Mouse (Mus musculus) liver, embryonic 11.5 days (tissue): Measurements from ENCODE around the gene Syt1. TPM values are rescaled to one million over a fixed set of nuclear protein-coding genes. Genes with fewer than 3 reads are reported as not detected.

Experiments
- ATAC-seq: fragments of 200-750 bp; cut with Nextera tagmentation; replicated peaks from 2 replicates; pipeline ENCODE4 v1.8.0; 2017; ENCODE audit warnings: moderate number of reproducible peaks, mild to moderate bottlenecking, moderate TSS enrichment, moderate library complexity; ENCODE audit not compliant: low FRiP score
- DNase-seq: peaks from one replicate; pipeline ENCODE4 v3.0.0-alpha.2; 2017; ENCODE audit warnings: low spot score
- H3K27ac ChIP-seq: fragments of 300-500 bp; sonication (generic); 2 replicates; pipeline ENCODE4 v1.5.1; 2014; ENCODE audit warnings: mild to moderate bottlenecking, low read depth, low read length, control low read depth
- H3K27me3 ChIP-seq: fragments of 300-500 bp; sonication (generic); replicated peaks from 2 replicates; pipeline ENCODE4 v1.6.1; 2014; ENCODE audit warnings: low read length, mixed read lengths; ENCODE audit not compliant: control insufficient read depth, insufficient read depth
- H3K36me3 ChIP-seq: fragments of 300-500 bp; sonication (generic); 2 replicates; pipeline ENCODE4 v1.6.1; 2014; ENCODE audit warnings: mild to moderate bottlenecking, low read length, moderate library complexity, mixed read lengths; ENCODE audit not compliant: control insufficient read depth, insufficient read depth
- H3K4me1 ChIP-seq: fragments of 300-500 bp; sonication (generic); replicated peaks from 2 replicates; pipeline ENCODE4 v1.6.1; 2014; ENCODE audit warnings: low read length, mixed read lengths; ENCODE audit not compliant: control insufficient read depth, insufficient read depth
- H3K4me2 ChIP-seq: fragments of 300-500 bp; sonication (generic); 2 replicates; pipeline ENCODE4 v1.6.1; 2014; ENCODE audit warnings: mild to moderate bottlenecking, control low read depth, moderate library complexity
- H3K4me3 ChIP-seq: fragments of 300-500 bp; sonication (generic); 2 replicates; pipeline ENCODE4 v1.5.1; 2014; ENCODE audit warnings: low read depth, low read length, control low read depth
- H3K9ac ChIP-seq: fragments of 300-500 bp; sonication (generic); 2 replicates; pipeline ENCODE4 v1.6.1; 2014; ENCODE audit warnings: low read depth, low read length, control low read depth
- H3K9me3 ChIP-seq: fragments of 300-500 bp; sonication (generic); 2 replicates; pipeline ENCODE4 v1.6.1; 2016; ENCODE audit warnings: low read length, inconsistent platforms, mixed read lengths; ENCODE audit not compliant: control insufficient read depth
- WGBS: fragments of 180-500 bp; shearing (Covaris S2); extraction: QIAGEN DNeasy Blood & Tissue Kit; methylation state at CpG from one replicate; pipeline ENCODE4 v1.1.7; 2014; 5-methylcytosine and 5-hydroxymethylcytosine counted together
- polyA plus RNA-seq: library from polyadenylated mRNA; unstranded; fragments of >200 nt; fragmentation: Nextera tagmentation; extraction: Ambion mirVana; gene quantifications from 2 replicates; pipeline ENCODE4 v1.2.1, GENCODE M21; 2014

The Syt1 gene
- polyA plus RNA-seq, 1 experiment from 2014 or later = 1.5 TPM

- no peak overlapping the region for H3K27ac ChIP-seq
- ATAC-seq (no peak), DNase-seq (no peak)
- no peaks in the 10 kb centered on the region for H3K36me3 ChIP-seq
- 90% methylated on average over 6 of the region's 6 CpGs for WGBS
- no peak overlapping the region for H3K4me3 ChIP-seq
- H3K9me3 ChIP-seq = no peaks in the 10 kb centered on the region
- no peaks in the 10 kb centered on the region for H3K27me3 ChIP-seq
- no peaks in the 10 kb centered on the region for H3K4me1 ChIP-seq
- H3K9ac ChIP-seq = no peak overlapping the region
- H3K4me2 ChIP-seq = no peak overlapping the region
These were observed 178.5 kb downstream of the Syt1 start for GRCm38 (mm10) chr10:108832248-108832647.

DNA sequence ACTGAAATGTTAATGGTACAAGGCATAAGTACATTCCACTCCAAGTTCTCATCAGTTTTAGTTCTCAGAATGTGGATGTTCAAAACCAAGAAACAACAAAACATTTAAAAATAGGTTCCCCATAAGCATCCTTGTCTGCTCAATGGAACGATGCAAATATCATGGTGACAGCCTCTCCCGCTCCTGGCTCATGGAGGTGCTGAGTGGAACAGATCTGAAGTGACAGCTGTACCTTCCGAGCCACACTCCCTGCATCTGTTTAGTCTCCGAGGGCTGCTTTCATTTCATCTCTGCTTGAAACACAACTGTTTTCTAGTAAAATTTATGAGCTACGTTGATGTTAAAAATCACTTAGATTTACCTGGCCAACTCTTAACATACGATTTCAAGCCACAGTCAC is 179.0 kb downstream of the Syt1 start:
- no peak for ATAC-seq
- Histone ChIP-seq H3K27ac (no peak overlapping the region), H3K27me3 (no peaks in the 10 kb centered on the region), H3K4me2 (no peak overlapping the region), H3K9ac (no peak overlapping the region), H3K4me1 (no peaks in the 10 kb centered on the region), H3K9me3 (no peaks in the 10 kb centered on the region), H3K4me3 (no peak overlapping the region), H3K36me3 (no peaks in the 10 kb centered on the region)
- DNase-seq = no peak
- WGBS = 75% methylated on average over 6 of the region's 6 CpGs

DNA sequence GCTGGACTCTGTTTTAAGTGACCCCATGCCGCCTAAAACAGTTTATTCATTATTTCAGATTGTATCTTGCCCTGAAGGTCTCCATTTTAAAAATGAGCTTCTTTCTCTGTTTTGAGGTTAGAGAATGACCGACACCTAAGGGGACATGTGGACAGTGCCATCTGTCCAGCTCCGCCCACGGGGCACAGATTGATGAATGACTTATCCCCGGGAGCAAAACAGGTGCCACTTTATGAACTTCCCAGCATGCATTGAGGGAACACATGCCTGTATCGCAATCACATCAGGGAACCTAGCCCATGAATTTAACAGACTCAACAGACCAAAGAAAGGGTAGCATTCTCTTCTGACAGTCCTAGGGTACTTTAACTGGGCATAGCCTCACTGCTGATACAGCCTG is 188.5 kb downstream of the Syt1 start:
- WGBS = 90% methylated on average over 6 of the region's 6 CpGs

DNA sequence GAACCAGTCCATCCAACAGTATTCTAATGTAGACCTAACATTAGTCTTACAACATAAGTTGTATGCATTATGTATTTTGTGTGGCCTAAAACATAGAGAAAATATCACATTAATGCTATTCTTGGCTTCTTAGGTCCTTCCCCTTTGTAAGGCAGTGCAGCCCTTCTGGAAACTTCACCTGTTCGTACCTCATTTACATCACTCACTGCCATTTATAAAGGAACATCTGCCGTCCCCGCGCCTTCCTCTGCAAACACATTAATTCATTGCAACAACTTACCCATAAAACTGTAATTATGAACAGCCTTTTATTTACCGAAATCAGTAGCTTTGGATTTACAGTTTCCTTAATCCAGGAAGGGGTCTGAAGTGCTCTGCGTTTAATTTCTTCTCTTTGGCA is 195.4 kb downstream of the Syt1 start:
- no peak for DNase-seq
- Histone ChIP-seq H3K4me3 (no peak overlapping the region), H3K4me2 (no peak overlapping the region), H3K9ac (no peak overlapping the region), H3K4me1 (no peaks in the 10 kb centered on the region), H3K36me3 (no peaks in the 10 kb centered on the region), H3K9me3 (no peaks in the 10 kb centered on the region), H3K27ac (no peak overlapping the region), H3K27me3 (no peaks in the 10 kb centered on the region)
- 87% methylated on average over 6 of the region's 6 CpGs for WGBS
- no peak for ATAC-seq

More for the DNA sequence above, 188.5 kb downstream of the Syt1 start:
- H3K27ac ChIP-seq = no peak overlapping the region
- DNase-seq (no peak), ATAC-seq (no peak)
- H3K9me3 ChIP-seq = no peaks in the 10 kb centered on the region
- H3K27me3 ChIP-seq = no peaks in the 10 kb centered on the region
- H3K4me2 ChIP-seq = no peak overlapping the region
- no peak overlapping the region for H3K4me3 ChIP-seq
- H3K36me3 ChIP-seq = no peaks in the 10 kb centered on the region
- no peak overlapping the region for H3K9ac ChIP-seq
- H3K4me1 ChIP-seq = no peaks in the 10 kb centered on the region

- Histone ChIP-seq H3K9me3 (no peaks in the 10 kb centered on the region), H3K4me2 (no peak overlapping the region), H3K27ac (no peak overlapping the region), H3K9ac (no peak overlapping the region), H3K4me1 (no peaks in the 10 kb centered on the region), H3K27me3 (no peaks in the 10 kb centered on the region), H3K36me3 (no peaks in the 10 kb centered on the region), H3K4me3 (no peak overlapping the region)
- 52% methylated on average over 1 of the region's 1 CpGs for WGBS
- DNase-seq (no peak), ATAC-seq (no peak)
These were observed 206.4 kb downstream of the Syt1 start for GRCm38 (mm10) chr10:108804380-108804779.

DNA sequence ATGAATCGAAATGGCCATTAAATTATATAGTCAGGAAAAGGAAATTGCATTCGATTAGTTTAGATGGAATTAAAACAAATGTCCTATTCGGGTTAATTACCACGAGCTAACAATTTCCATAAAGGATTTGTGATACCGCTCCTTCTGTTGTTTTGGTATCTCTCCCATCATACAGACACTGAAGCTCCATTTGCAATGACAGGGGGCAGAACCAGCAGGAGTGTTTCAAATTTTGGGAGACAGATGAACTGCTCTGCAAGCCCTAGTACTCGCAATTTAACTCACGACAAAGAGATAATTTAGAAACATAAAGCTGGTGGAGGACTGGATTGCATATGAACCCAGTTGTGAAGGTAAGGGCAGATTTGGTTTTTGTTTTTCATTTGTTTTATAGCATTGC is 210.0 kb downstream of the Syt1 start:
- H3K4me2 ChIP-seq = no peak overlapping the region
- no peaks in the 10 kb centered on the region for H3K4me1 ChIP-seq
- H3K27me3 ChIP-seq = no peaks in the 10 kb centered on the region
- H3K27ac ChIP-seq = no peak overlapping the region
- 84% methylated on average over 7 of the region's 7 CpGs for WGBS
- no peak overlapping the region for H3K4me3 ChIP-seq
- DNase-seq (no peak), ATAC-seq (no peak)
- H3K9me3 ChIP-seq = no peaks in the 10 kb centered on the region
- no peak overlapping the region for H3K9ac ChIP-seq
- H3K36me3 ChIP-seq = no peaks in the 10 kb centered on the region

DNA sequence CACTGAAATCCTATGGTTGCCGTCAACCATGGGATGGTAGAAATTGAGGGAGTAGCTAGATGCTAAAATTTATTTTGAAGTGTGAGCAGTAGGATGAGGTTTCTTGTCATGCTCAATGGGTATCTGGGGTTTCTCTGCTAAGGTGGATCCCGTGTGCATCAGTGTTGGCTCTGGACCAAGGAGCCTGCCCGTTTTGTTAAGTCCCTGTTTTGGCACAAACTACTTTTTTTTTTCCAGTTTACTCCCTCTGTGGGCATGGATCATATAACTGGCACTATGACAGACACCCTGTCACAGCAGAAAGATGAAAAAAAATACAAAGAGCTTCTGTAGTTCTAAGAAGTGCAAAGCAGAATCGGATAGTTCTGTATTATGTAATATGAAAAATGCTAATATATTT is 212.0 kb downstream of the Syt1 start:
- ATAC-seq = no peak
- Histone ChIP-seq H3K27me3 (no peaks in the 10 kb centered on the region), H3K4me1 (no peaks in the 10 kb centered on the region), H3K36me3 (no peaks in the 10 kb centered on the region), H3K4me2 (no peak overlapping the region), H3K9me3 (no peaks in the 10 kb centered on the region), H3K4me3 (no peak overlapping the region), H3K9ac (no peak overlapping the region), H3K27ac (no peak overlapping the region)
- 81% methylated on average over 4 of the region's 4 CpGs for WGBS
- DNase-seq = no peak

DNA sequence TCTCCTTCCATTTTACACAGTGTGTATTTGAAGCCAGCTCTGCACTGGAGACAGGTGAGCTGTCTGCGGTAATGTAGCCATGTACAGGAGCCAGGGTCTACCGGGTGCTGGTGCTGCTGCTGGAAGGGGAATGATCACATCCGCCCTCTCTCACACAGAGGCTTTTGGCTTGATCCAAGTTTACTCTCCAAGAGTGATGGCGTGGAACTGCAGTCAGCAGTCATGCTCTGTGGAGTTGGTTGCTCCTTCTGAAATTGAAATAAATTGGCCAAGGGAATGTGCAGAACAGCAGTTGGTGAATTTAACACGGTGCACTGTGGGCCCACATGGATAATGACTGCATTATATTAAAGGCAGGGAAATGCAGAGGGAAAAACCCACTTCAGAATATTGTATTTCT is 228.0 kb downstream of the Syt1 start:
- H3K4me3 ChIP-seq = no peak overlapping the region
- no peaks in the 10 kb centered on the region for H3K36me3 ChIP-seq
- WGBS = 79% methylated on average over 5 of the region's 5 CpGs
- ATAC-seq (no peak), DNase-seq (no peak)
- no peaks in the 10 kb centered on the region for H3K27me3 ChIP-seq
- no peak overlapping the region for H3K9ac ChIP-seq
- no peaks in the 10 kb centered on the region for H3K4me1 ChIP-seq
- H3K4me2 ChIP-seq = no peak overlapping the region
- H3K27ac ChIP-seq = no peak overlapping the region
- H3K9me3 ChIP-seq = no peaks in the 10 kb centered on the region

DNA sequence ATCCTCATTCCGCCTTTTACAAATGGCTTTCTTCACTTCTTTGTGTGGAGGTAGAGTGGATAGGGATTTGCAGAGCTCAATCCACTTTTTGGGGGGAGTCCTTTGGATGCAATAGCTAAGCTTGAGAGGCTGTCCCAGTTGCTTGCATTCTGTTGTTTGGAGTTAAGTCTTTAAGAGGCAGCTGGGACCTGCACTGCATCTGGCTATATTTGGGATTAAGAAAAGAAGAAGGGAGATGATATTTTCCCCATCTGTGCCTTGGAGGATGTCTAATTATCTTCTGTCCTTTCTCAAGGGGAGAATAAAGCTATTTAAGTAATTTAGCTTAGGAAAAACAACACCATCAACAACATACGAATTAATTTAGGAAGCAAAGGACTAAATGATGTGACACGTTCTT is 230.2 kb downstream of the Syt1 start:
- Histone ChIP-seq H3K36me3 (no peaks in the 10 kb centered on the region), H3K27ac (no peak overlapping the region), H3K4me2 (no peak overlapping the region), H3K9me3 (no peaks in the 10 kb centered on the region), H3K4me1 (no peaks in the 10 kb centered on the region), H3K27me3 (no peaks in the 10 kb centered on the region), H3K4me3 (no peak overlapping the region), H3K9ac (no peak overlapping the region)
- no peak for DNase-seq
- ATAC-seq = no peak
- 81% methylated on average over 3 of the region's 3 CpGs for WGBS
